Mouse (Mus musculus): Measurements from ENCODE around the gene Emilin3.
A peak's percentile ranks its signal among the peaks of the same experiment; 100 is the strongest.

Emilin3 gene

GRCm38 (mm10) chr2:160872890-160873382, 39.2 kb downstream of the Emilin3 start, which contains the start of gene Zhx3:
Zhx3 (minus strand) TSS chr2:160872998.
- peak; percentile 62 to 70 for DNase-seq (ENCODE audit: low spot score in 2 of 2)

- DNase-seq (ENCODE audit: low spot score in 2 of 2) = peak; percentile 47 to 52
Measured at GRCm38 (mm10) chr2:160872395-160872794, 39.7 kb downstream of the Emilin3 start.

GRCm38 (mm10) chr2:160871310-160871709, 40.8 kb downstream of the Emilin3 start:
- no peak for DNase-seq (ENCODE audit: low spot score in 2 of 2)

- no peak for DNase-seq (ENCODE audit: low spot score in 2 of 2)
Measured at GRCm38 (mm10) chr2:160869446-160869845, 42.7 kb downstream of the Emilin3 start.

GRCm38 (mm10) chr2:160865266-160865665, 46.9 kb downstream of the Emilin3 start:
- DNase-seq (ENCODE audit: low spot score in 2 of 2) = no peak

GRCm38 (mm10) chr2:160864112-160864511, 48.0 kb downstream of the Emilin3 start:
- no peak for DNase-seq (ENCODE audit: low spot score in 2 of 2)

- no peak for DNase-seq (ENCODE audit: low spot score in 2 of 2)
Measured at GRCm38 (mm10) chr2:160860363-160860762, 51.8 kb downstream of the Emilin3 start.

All from spleen, postnatal 14 days (tissue).